Mouse (Mus musculus): ENCODE data around the gene Nrtn. TPM values are rescaled to one million over a fixed set of nuclear protein-coding genes. Genes with fewer than 3 reads are reported as not detected.

The Nrtn gene
- polyA plus RNA-seq, 1 experiment = not detected

DNA sequence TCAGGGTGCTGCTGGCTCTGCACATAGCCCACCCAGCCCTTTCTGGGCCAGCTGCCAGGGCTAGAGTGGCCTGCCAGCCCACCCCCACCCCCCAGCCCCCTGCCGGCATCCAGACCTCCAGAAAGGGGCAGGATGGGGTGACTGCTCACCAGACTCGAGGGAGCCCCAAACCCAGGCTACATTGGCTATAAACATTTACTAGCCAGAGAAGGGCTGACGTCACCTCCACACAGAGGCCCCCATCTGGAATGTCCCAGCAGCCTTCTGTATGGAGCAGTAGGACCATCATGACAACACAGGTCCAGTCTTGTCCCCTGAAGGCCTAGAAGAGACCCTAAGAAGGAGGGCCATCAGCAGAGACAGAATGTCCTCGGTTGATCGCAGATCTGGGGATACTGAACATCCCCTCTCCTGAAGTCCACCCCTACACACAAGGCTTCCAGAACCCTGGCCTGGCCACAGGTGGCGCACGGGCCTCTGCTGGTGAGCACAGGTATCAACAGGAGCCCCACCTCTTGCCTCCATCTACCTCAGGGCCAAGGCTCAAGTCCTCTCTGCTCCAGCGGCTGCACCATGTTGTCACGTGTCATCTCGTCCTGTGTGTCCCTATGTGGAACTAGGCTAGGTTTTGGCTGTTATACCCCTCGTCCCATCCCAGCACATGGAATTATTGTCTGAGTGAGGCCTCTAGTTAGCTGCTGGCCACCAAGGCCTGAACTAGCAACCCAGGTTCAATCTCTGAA lies 33.7 kb downstream of the Nrtn start:
- H3K4me1 ChIP-seq (ENCODE audit: control insufficient read depth, insufficient read depth, low read length) = no peaks in the 10 kb centered on the region; the same call in 1 of the 2 replicates
- TF ChIP-seq POLR2A (IDR thresholded peaks at IDR 0.05; ENCODE audit: borderline replicate concordance, control insufficient read depth, low read depth, low read length) (no peak), CTCF (IDR thresholded peaks at IDR 0.05; ENCODE audit: control insufficient read depth, insufficient read depth, low read length) (no peak)
- no peak overlapping the region for H3K4me3 ChIP-seq (replicated peaks; ENCODE audit: control insufficient read depth, low read depth, low read length)
- H3K27ac ChIP-seq (ENCODE audit: control insufficient read depth, insufficient read depth, low read depth, low read length, poor library complexity) = no peak overlapping the region
- WGBS = 87% methylated on average over 11 of the region's 11 CpGs

DNA sequence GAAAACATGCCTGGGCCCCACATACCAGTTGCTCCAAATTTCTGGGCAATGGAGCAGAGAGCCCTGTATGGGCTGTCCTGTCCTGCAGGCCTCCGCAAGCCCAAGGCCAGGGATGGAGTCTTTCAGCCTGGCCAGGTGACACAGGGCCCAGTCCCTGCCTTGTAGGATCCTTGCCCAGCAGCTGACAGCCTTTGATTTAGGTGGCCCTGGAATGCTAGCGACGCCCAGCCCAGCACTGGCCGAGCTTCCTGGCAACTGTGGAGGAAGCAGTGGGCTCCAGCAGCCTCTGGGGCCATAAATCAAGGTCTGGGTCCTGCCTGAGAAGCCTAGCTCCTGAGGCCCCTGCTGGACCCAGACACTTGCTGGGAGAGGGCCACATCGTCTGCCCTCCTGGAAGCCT lies 34.9 kb downstream of the Nrtn start:
- no peak overlapping the region for H3K27ac ChIP-seq (ENCODE audit: control insufficient read depth, insufficient read depth, low read depth, low read length, poor library complexity)
- H3K4me1 ChIP-seq (ENCODE audit: control insufficient read depth, insufficient read depth, low read length) = peaks cover 1% of the 10 kb centered on the region; the same call in 1 of the 2 replicates
- WGBS = 85% methylated on average over 5 of the region's 5 CpGs
- TF ChIP-seq POLR2A (IDR thresholded peaks at IDR 0.05; ENCODE audit: borderline replicate concordance, control insufficient read depth, low read depth, low read length) (no peak), CTCF (IDR thresholded peaks at IDR 0.05; ENCODE audit: control insufficient read depth, insufficient read depth, low read length) (no peak)
- no peak overlapping the region for H3K4me3 ChIP-seq (replicated peaks; ENCODE audit: control insufficient read depth, low read depth, low read length)

DNA sequence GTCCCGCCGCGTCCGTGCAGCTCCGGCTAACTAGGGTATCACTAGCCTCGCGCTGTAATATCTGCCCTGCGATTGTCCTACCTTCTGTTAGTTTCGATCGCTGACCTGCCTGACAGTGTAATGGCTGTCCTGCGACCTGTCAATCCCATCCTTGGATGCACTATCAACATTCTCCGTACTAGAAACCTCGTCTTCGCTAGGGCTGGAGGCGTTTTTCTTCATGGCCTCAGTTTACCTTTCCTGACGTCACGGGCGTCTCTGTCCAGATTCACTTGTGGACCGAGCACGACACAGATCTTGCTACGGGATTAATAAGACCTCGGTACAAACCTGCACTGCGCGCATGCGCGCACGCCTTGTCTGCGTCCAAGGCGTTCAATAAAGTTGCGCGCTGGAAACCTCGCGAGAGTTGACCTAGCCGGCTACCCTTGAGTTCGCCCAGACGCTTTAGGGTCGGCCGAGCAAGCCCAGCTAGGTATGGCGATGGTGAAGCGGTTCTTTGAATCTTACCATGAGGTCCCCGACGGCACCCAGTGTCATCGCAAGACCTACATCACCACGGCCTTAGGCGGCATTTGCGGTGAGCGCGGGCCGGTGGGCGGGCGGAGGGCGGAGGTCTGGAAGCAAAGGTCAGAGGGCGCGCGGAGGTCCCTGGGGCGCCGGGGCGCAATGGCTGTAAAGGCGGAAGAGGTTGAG lies 39.8 kb downstream of the Nrtn start, which contains the start of the genes Ndufa11 and Vmac:
Ndufa11 (plus strand) TSS at position 405 of the 696 bp plus-strand sequence.
Vmac (minus strand) TSS at position 660 of the 696 bp plus-strand sequence.
- H3K4me3 ChIP-seq (replicated peaks; ENCODE audit: control insufficient read depth, low read depth, low read length) = peak within 1 kb of the TSS; percentile 92
- peaks cover 3% of the 10 kb centered on the region; the same call in 1 of the 2 replicates for H3K4me1 ChIP-seq (ENCODE audit: control insufficient read depth, insufficient read depth, low read length)
- H3K27ac ChIP-seq (ENCODE audit: control insufficient read depth, insufficient read depth, low read depth, low read length, poor library complexity) = peak within 1 kb of the TSS; percentile 82
- TF ChIP-seq POLR2A (IDR thresholded peaks at IDR 0.05; ENCODE audit: borderline replicate concordance, control insufficient read depth, low read depth, low read length) (peak; percentile 53; the same call in 1 of the 2 replicates), CTCF (IDR thresholded peaks at IDR 0.05; ENCODE audit: control insufficient read depth, insufficient read depth, low read length) (no peak)
- WGBS = under 1% methylated on average over 59 of the region's 59 CpGs

DNA sequence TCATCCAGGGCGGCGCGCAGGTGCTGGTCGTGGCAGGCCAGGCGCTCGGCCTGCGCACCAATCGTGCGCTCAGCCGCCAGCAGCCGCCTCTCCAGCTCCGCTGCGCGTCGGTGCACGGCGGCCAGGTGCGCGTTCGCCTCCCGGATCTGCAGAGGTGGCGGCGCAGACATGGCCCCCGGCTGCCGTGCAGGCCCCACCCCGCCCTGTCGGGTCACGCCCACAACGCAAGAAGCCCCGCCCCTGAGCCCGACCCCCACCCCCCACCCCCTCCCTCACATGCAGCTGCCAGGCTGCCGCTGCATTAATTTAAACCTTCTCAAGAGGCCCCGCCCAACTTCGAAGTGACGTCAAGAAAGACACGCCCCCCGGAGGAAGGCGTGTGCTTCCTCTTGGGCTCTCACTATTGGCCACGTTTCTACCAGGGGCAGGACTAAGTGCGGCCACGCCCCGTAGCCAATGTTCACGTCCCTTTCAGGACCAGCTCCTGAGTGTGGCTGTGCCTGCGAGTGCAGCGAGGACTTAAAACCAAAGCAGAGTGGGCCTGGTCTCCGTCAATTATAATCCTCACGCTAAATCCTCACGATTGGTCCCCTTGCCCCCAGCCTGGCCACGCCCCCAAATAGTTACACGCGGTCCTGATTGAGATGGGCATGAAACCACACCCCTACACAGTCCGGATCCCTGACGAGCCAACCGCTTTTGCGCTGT lies 40.5 kb downstream of the Nrtn start:
- Histone ChIP-seq H3K4me3 (replicated peaks; ENCODE audit: control insufficient read depth, low read depth, low read length) (peak overlapping the region; percentile 92), H3K4me1 (ENCODE audit: control insufficient read depth, insufficient read depth, low read length) (peaks cover 3% of the 10 kb centered on the region; the same call in 1 of the 2 replicates), H3K27ac (ENCODE audit: control insufficient read depth, insufficient read depth, low read depth, low read length, poor library complexity) (peak overlapping the region; percentile 82)
- no peak for TF ChIP-seq CTCF (IDR thresholded peaks at IDR 0.05; ENCODE audit: control insufficient read depth, insufficient read depth, low read length)
- peak; percentile 19; the same call in 1 of the 2 replicates for TF ChIP-seq POLR2A (IDR thresholded peaks at IDR 0.05; ENCODE audit: borderline replicate concordance, control insufficient read depth, low read depth, low read length)
- under 1% methylated on average over 52 of the region's 55 CpGs for WGBS

DNA sequence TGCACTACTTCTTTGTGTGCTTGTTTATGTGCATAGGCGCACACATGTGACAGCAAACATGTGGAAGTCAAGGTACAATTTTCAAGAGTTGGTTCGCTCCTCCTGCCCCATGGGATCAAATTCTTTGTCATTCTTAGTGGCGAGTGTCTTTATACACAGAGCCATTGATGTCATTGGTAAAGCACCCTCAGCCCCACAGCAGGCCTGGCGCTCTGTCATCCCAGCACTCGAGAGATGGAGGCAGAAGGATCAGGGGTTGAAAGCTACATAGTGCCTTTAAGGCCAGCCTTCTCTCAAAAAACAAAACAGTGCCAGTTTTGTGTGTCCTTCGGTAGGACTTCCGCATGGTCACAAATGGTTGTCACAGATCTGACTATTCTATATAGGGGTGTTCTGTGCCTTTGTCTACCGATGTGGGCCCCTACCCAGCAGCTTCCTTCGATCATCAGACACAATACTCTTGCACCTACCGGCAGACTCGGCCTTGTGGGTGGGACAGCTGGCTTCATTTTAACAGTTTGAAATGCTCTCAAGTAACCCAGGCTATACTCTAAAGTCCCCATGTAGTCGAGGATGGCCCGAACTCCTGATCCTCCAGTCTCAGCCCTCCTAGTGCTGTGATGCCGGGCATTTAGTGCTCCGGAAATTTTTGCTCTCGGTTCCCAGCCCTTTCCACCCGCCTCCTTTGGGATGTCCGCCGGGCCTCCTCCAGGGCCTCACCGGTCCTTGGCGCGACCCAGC lies 41.2 kb downstream of the Nrtn start:
- H3K27ac ChIP-seq (ENCODE audit: control insufficient read depth, insufficient read depth, low read depth, low read length, poor library complexity) = peak overlapping the region; percentile 45; the same call in 1 of the 2 replicates
- 31% methylated on average over 22 of the region's 22 CpGs for WGBS
- H3K4me1 ChIP-seq (ENCODE audit: control insufficient read depth, insufficient read depth, low read length) = peaks cover 3% of the 10 kb centered on the region; the same call in 1 of the 2 replicates
- H3K4me3 ChIP-seq (replicated peaks; ENCODE audit: control insufficient read depth, low read depth, low read length) = peak overlapping the region; percentile 47
- TF ChIP-seq POLR2A (IDR thresholded peaks at IDR 0.05; ENCODE audit: borderline replicate concordance, control insufficient read depth, low read depth, low read length) (no peak), CTCF (IDR thresholded peaks at IDR 0.05; ENCODE audit: control insufficient read depth, insufficient read depth, low read length) (no peak)

DNA sequence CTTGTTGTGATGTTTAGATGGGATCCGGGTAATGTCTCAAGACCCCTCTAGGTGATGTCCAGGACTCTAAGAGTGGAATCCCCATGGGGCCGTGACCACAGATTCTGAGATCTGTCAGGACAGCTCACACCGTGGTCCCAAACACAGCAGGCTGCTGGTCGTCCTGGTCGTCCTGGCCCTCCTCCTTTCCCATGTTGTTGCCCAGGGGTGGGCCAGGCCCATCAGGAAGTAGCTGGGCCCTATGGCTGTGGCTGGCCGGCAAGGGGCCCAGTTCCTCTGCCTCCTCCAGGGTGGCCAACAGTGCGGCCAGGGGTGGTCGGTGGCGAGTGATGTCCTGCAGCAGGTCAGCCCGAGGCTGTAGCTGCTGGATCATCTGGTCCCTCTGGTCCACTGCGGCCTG lies 42.0 kb downstream of the Nrtn start:
- no peak overlapping the region for H3K4me3 ChIP-seq (replicated peaks; ENCODE audit: control insufficient read depth, low read depth, low read length)
- no peak overlapping the region for H3K27ac ChIP-seq (ENCODE audit: control insufficient read depth, insufficient read depth, low read depth, low read length, poor library complexity)
- peaks cover 3% of the 10 kb centered on the region; the same call in 1 of the 2 replicates for H3K4me1 ChIP-seq (ENCODE audit: control insufficient read depth, insufficient read depth, low read length)
- TF ChIP-seq CTCF (IDR thresholded peaks at IDR 0.05; ENCODE audit: control insufficient read depth, insufficient read depth, low read length) = no peak
- TF ChIP-seq POLR2A (IDR thresholded peaks at IDR 0.05; ENCODE audit: borderline replicate concordance, control insufficient read depth, low read depth, low read length) = no peak
- WGBS = 82% methylated on average over 11 of the region's 11 CpGs

DNA sequence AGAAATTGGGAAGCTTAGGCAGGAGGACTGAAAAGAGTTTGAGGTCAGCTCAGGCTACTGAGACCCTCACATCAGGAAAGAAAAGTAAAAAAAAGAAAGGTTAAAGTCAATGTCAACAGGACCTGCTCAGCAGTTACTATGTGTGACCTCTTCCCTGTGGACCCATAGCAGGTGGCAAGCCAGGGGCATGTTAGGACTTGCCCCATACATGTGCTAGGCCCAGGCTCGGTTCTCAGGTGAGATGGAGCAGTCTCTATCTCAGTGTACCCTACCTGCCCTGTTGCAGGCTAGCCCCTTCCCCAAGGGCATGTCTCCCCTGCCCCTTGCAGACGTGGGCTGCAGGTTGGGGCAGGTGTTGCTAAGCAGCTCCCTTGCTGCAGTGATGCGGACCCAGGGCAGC lies 47.6 kb downstream of the Nrtn start:
- Histone ChIP-seq H3K27ac (ENCODE audit: control insufficient read depth, insufficient read depth, low read depth, low read length, poor library complexity) (no peak overlapping the region), H3K4me3 (replicated peaks; ENCODE audit: control insufficient read depth, low read depth, low read length) (no peak overlapping the region), H3K4me1 (ENCODE audit: control insufficient read depth, insufficient read depth, low read length) (no peaks in the 10 kb centered on the region)
- 90% methylated on average over 3 of the region's 3 CpGs for WGBS
- no peak for TF ChIP-seq POLR2A (IDR thresholded peaks at IDR 0.05; ENCODE audit: borderline replicate concordance, control insufficient read depth, low read depth, low read length)
- no peak for TF ChIP-seq CTCF (IDR thresholded peaks at IDR 0.05; ENCODE audit: control insufficient read depth, insufficient read depth, low read length)
